Mouse (Mus musculus): Measurements from ENCODE around the gene Fut4. TPM values are rescaled to one million over a fixed set of nuclear protein-coding genes. Genes with fewer than 3 reads are reported as not detected.

Fut4 gene
- polyA plus RNA-seq (2015; fragmentation: Nextera tagmentation; extraction: Ambion mirVana) = 1.9 TPM in 2 replicates

- DNase-seq (ENCODE audit: low spot score) = peak; percentile 36
Measured at GRCm38 (mm10) chr9:14752001-14752522, at the start of gene Fut4. Fut4 (minus strand) TSS chr9:14752393.

- DNase-seq (ENCODE audit: low spot score) = no peak
Measured at GRCm38 (mm10) chr9:14787356-14787755, 35.2 kb upstream of the Fut4 start.

GRCm38 (mm10) chr9:14784039-14785002 lies 32.1 kb upstream of the Fut4 start, which contains the start of the genes Mre11a and Ankrd49:
Mre11a (plus strand) TSS chr9:14784654.
Ankrd49 (minus strand) TSS chr9:14784856.
- peak; percentile 97 for DNase-seq (ENCODE audit: low spot score)

GRCm38 (mm10) chr9:14778341-14778740 lies 26.1 kb upstream of the Fut4 start:
- no peak for DNase-seq (ENCODE audit: low spot score)

- DNase-seq (ENCODE audit: low spot score) = no peak
Measured at GRCm38 (mm10) chr9:14773813-14774212, 21.6 kb upstream of the Fut4 start.

- no peak for DNase-seq (ENCODE audit: low spot score)
Measured at GRCm38 (mm10) chr9:14772074-14772473, 19.9 kb upstream of the Fut4 start.

GRCm38 (mm10) chr9:14770803-14771471 lies 18.7 kb upstream of the Fut4 start, which contains the start of gene 1700012B09Rik:
1700012B09Rik (minus strand) TSS chr9:14771030.
- no peak for DNase-seq (ENCODE audit: low spot score)

- DNase-seq (ENCODE audit: low spot score) = no peak
Measured at GRCm38 (mm10) chr9:14769811-14770210, 17.6 kb upstream of the Fut4 start.

- peak; percentile 48 for DNase-seq (ENCODE audit: low spot score)
Measured at GRCm38 (mm10) chr9:14764765-14765164, 12.6 kb upstream of the Fut4 start.

- no peak for DNase-seq (ENCODE audit: low spot score)
Measured at GRCm38 (mm10) chr9:14759261-14759660, 7.1 kb upstream of the Fut4 start.

- no peak for DNase-seq (ENCODE audit: low spot score)
Measured at GRCm38 (mm10) chr9:14758590-14758989, 6.4 kb upstream of the Fut4 start.

- no peak for DNase-seq (ENCODE audit: low spot score)
Measured at GRCm38 (mm10) chr9:14754469-14754868, 2.3 kb upstream of the Fut4 start.

GRCm38 (mm10) chr9:14753947-14754346 lies 1.8 kb upstream of the Fut4 start:
- DNase-seq (ENCODE audit: low spot score) = no peak

GRCm38 (mm10) chr9:14751503-14752000 lies 641 bp downstream of the Fut4 start:
- DNase-seq (ENCODE audit: low spot score) = peak; percentile 25

GRCm38 (mm10) chr9:14750901-14751502 lies 1.2 kb downstream of the Fut4 start:
- DNase-seq (ENCODE audit: low spot score) = no peak

GRCm38 (mm10) chr9:14740151-14740924 lies 11.9 kb downstream of the Fut4 start, which contains the start of gene Piwil4:
Piwil4 (minus strand) TSS chr9:14740733.
- no peak for DNase-seq (ENCODE audit: low spot score)

GRCm38 (mm10) chr9:14739498-14740150 lies 12.6 kb downstream of the Fut4 start:
- no peak for DNase-seq (ENCODE audit: low spot score)

GRCm38 (mm10) chr9:14730941-14731541 lies 21.2 kb downstream of the Fut4 start:
- DNase-seq (ENCODE audit: low spot score) = no peak

GRCm38 (mm10) chr9:14728365-14728764 lies 23.8 kb downstream of the Fut4 start:
- no peak for DNase-seq (ENCODE audit: low spot score)
